Mouse (Mus musculus): ENCODE data around the gene Sema4d. TPM values are rescaled to one million over a fixed set of nuclear protein-coding genes. Genes with fewer than 3 reads are reported as not detected.

Gene Sema4d
- total RNA-seq, 1 experiment from 2014 or later, result 131 TPM

GRCm38 (mm10) chr13:51786616-51787015 lies 6.9 kb downstream of the Sema4d start:
- ATAC-seq (ENCODE audit: extremely low read depth, insufficient number of reproducible peaks, low FRiP score, poor library complexity, severe bottlenecking), result no peak

GRCm38 (mm10) chr13:51784476-51784875 lies 9.1 kb downstream of the Sema4d start:
- no peak for ATAC-seq (ENCODE audit: extremely low read depth, insufficient number of reproducible peaks, low FRiP score, poor library complexity, severe bottlenecking)

GRCm38 (mm10) chr13:51783857-51784256 lies 9.7 kb downstream of the Sema4d start:
- no peak for ATAC-seq (ENCODE audit: extremely low read depth, insufficient number of reproducible peaks, low FRiP score, poor library complexity, severe bottlenecking)

GRCm38 (mm10) chr13:51780509-51781155 lies 12.9 kb downstream of the Sema4d start:
- ATAC-seq (ENCODE audit: extremely low read depth, insufficient number of reproducible peaks, low FRiP score, poor library complexity, severe bottlenecking), result peak; percentile 30; the same call in 1 of the 2 replicates

GRCm38 (mm10) chr13:51778983-51779962 lies 14.3 kb downstream of the Sema4d start:
- no peak for ATAC-seq (ENCODE audit: extremely low read depth, insufficient number of reproducible peaks, low FRiP score, poor library complexity, severe bottlenecking)

- no peak for ATAC-seq (ENCODE audit: extremely low read depth, insufficient number of reproducible peaks, low FRiP score, poor library complexity, severe bottlenecking)
Observed at GRCm38 (mm10) chr13:51778351-51778982, 15.1 kb downstream of the Sema4d start.

- ATAC-seq (ENCODE audit: extremely low read depth, insufficient number of reproducible peaks, low FRiP score, poor library complexity, severe bottlenecking), result no peak
Observed at GRCm38 (mm10) chr13:51777738-51778274, 15.7 kb downstream of the Sema4d start.

GRCm38 (mm10) chr13:51777048-51777737 lies 16.4 kb downstream of the Sema4d start:
- no peak for ATAC-seq (ENCODE audit: extremely low read depth, insufficient number of reproducible peaks, low FRiP score, poor library complexity, severe bottlenecking)

GRCm38 (mm10) chr13:51776160-51776737 lies 17.3 kb downstream of the Sema4d start:
- ATAC-seq (ENCODE audit: extremely low read depth, insufficient number of reproducible peaks, low FRiP score, poor library complexity, severe bottlenecking), result no peak

GRCm38 (mm10) chr13:51771802-51772206 lies 21.7 kb downstream of the Sema4d start:
- no peak for ATAC-seq (ENCODE audit: extremely low read depth, insufficient number of reproducible peaks, low FRiP score, poor library complexity, severe bottlenecking)

GRCm38 (mm10) chr13:51770647-51771427 lies 22.7 kb downstream of the Sema4d start:
- no peak for ATAC-seq (ENCODE audit: extremely low read depth, insufficient number of reproducible peaks, low FRiP score, poor library complexity, severe bottlenecking)

- peak; percentile 63 for ATAC-seq (ENCODE audit: extremely low read depth, insufficient number of reproducible peaks, low FRiP score, poor library complexity, severe bottlenecking)
Observed at GRCm38 (mm10) chr13:51767991-51768761, 25.4 kb downstream of the Sema4d start.

GRCm38 (mm10) chr13:51767513-51767912 lies 26.0 kb downstream of the Sema4d start:
- ATAC-seq (ENCODE audit: extremely low read depth, insufficient number of reproducible peaks, low FRiP score, poor library complexity, severe bottlenecking), result peak; percentile 70

- ATAC-seq (ENCODE audit: extremely low read depth, insufficient number of reproducible peaks, low FRiP score, poor library complexity, severe bottlenecking), result no peak
Observed at GRCm38 (mm10) chr13:51766756-51767155, 26.8 kb downstream of the Sema4d start.

- no peak for ATAC-seq (ENCODE audit: extremely low read depth, insufficient number of reproducible peaks, low FRiP score, poor library complexity, severe bottlenecking)
Observed at GRCm38 (mm10) chr13:51765369-51765768, 28.2 kb downstream of the Sema4d start.

- peak; percentile 50 for ATAC-seq (ENCODE audit: extremely low read depth, insufficient number of reproducible peaks, low FRiP score, poor library complexity, severe bottlenecking)
Observed at GRCm38 (mm10) chr13:51763019-51763698, 30.4 kb downstream of the Sema4d start.

Measured in neutrophil, adult 5-6 weeks (primary cell).